Mouse (Mus musculus): ENCODE data around the gene Ap4b1.

GRCm38 (mm10) chr3:103789891-103790345 lies 19.4 kb upstream of the Ap4b1 start:
- TF ChIP-seq POLR2A (IDR thresholded peaks at IDR 0.05; ENCODE audit: control insufficient read depth, low read depth, low read length) (no peak), CTCF (IDR thresholded peaks at IDR 0.05; ENCODE audit: control insufficient read depth, insufficient read depth, insufficient replicate concordance, low read depth, low read length) (no peak)

All from testis, adult 2 months (tissue).